Comparison of ENCODE assay signal across 10 mouse cellular contexts in genomic region chr5:4993192-4993601, GRCm38 (mm10).
DNase-seq lines count a peak whose midpoint lies in the region; TF ChIP-seq lines count a peak whose summit lies in the region.
"Had no signal": no experiment of that assay in that cellular context is flagged by ENCODE, and none has a peak within 500 bp of the region (broad histone marks: within the 10 kb centered on the region; RNA-seq: fewer than 3 reads in every experiment).

No protein-coding gene starts in this region.

- peak; percentile 48 for TF ChIP-seq POLR2A in myocyte (IDR thresholded peaks at IDR 0.05; ENCODE audit: insufficient read length, low read depth)

- no peaks in the 10 kb centered on the region for H3K27me3 ChIP-seq in myocyte (ENCODE audit: control insufficient read depth, insufficient read depth, insufficient read length)
- H3K27me3 ChIP-seq: CH12.LX had no signal

- no peaks in the 10 kb centered on the region for H3K36me3 ChIP-seq in myocyte (ENCODE audit: control insufficient read depth, insufficient read depth)

- no peaks in the 10 kb centered on the region for H3K79me2 ChIP-seq in myocyte (ENCODE audit: control insufficient read depth, insufficient read depth)

- peak; percentile 7 for DNase-seq in gastrocnemius, postnatal 14 days
- no peak for DNase-seq in gastrocnemius, adult 8-10 months (ENCODE audit: low spot score in 2 of 2)
- peak; percentile 7 for DNase-seq in cerebellum, adult 9-11 months
- DNase-seq in layer of hippocampus, adult 8-10 months (ENCODE audit: low spot score in 2 of 2), result peak; percentile 89 to 92
- no peak for DNase-seq in urinary bladder, adult 2 months (ENCODE audit: low spot score)
- DNase-seq in heart, postnatal 36 days, result no peak
- DNase-seq in lung, postnatal 36 days, result no peak
- DNase-seq: kidney, postnatal 4 days had no signal

- H3K4me2 ChIP-seq in myocyte (ENCODE audit: low read depth), result peak overlapping the region; percentile 81

- no peak overlapping the region for H3ac ChIP-seq in myocyte (ENCODE audit: control insufficient read depth, insufficient read length)

- H3K4me3 ChIP-seq in myocyte, result no peak overlapping the region

- intact Hi-C loops in gastrocnemius, postnatal 14 days (cut with DNase I; ENCODE audit: low total_unique reads), result no loop called here
- intact Hi-C loops in heart, postnatal 36 days (cut with DNase I), result no loop called here

TF ChIP-seq in myocyte, 11 proteins besides CTCF, POLR2A, EP300 and RAD21:
- TF ChIP-seq TCF3 (IDR thresholded peaks at IDR 0.05; ENCODE audit: insufficient read length, low read depth) (no peak), E2F4 (IDR thresholded peaks at IDR 0.05; ENCODE audit: insufficient read depth) (no peak), POLR2AphosphoS2 (IDR thresholded peaks at IDR 0.05; ENCODE audit: insufficient read length, low read depth) (peak; percentile 35), CEBPB (IDR thresholded peaks at IDR 0.05; ENCODE audit: insufficient read depth, poor library complexity, severe bottlenecking) (no peak), MYOD1 (IDR thresholded peaks at IDR 0.05; ENCODE audit: control insufficient read depth in 1 of 3, insufficient read length in 2 of 3, low read depth in 2 of 3) (peak in 2 of 3 experiments; percentile 63 to 65), MYOG (IDR thresholded peaks at IDR 0.05; ENCODE audit: control insufficient read depth in 1 of 3, insufficient read depth in 1 of 3, insufficient read length in 2 of 3, low read depth in 2 of 3) (peak in 2 of 3 experiments; percentile 20 to 33), TCF12 (IDR thresholded peaks at IDR 0.05; ENCODE audit: insufficient read depth, poor library complexity, severe bottlenecking) (peak; percentile 54), MAX (IDR thresholded peaks at IDR 0.05; ENCODE audit: low read depth) (no peak), USF1 (IDR thresholded peaks at IDR 0.05; ENCODE audit: low read depth) (peak; percentile 47), REST (IDR thresholded peaks at IDR 0.05; ENCODE audit: insufficient read depth, insufficient read length) (no peak), SRF (IDR thresholded peaks at IDR 0.05; ENCODE audit: control insufficient read depth, insufficient read length, low read depth) (peak; percentile 63)
TF ChIP-seq in myocyte: peak in this region for 6.

Comparison
In these comparisons a context has a peak if more than half of its experiments do, and no peak if none do; other contexts are left out.
1. DNase-seq: peak in gastrocnemius, postnatal 14 days (single experiment), cerebellum, adult 9-11 months (single experiment) and layer of hippocampus, adult 8-10 months (2 of 2); none in gastrocnemius, adult 8-10 months (0 of 2), urinary bladder, adult 2 months (single experiment), heart, postnatal 36 days (0 of 2) and lung, postnatal 36 days (single experiment).